Mouse (Mus musculus): ENCODE results near the gene Ccdc30.

Gene Ccdc30

GRCm38 (mm10) chr4:119415072-119415753, at the start of gene Ccdc30:
Gene Ccdc30 (minus strand): TSS chr4:119415521.
- peak; percentile 99 for DNase-seq

- DNase-seq, result no peak
These were observed 48.6 kb upstream of the Ccdc30 start for GRCm38 (mm10) chr4:119463756-119464419.

GRCm38 (mm10) chr4:119462858-119463755, 47.8 kb upstream of the Ccdc30 start:
- peak; percentile 97 for DNase-seq

GRCm38 (mm10) chr4:119462457-119462856, 47.1 kb upstream of the Ccdc30 start:
- no peak for DNase-seq

GRCm38 (mm10) chr4:119460728-119461141, 45.4 kb upstream of the Ccdc30 start:
- peak; percentile 97 for DNase-seq

- no peak for DNase-seq
These were observed 45.0 kb upstream of the Ccdc30 start for GRCm38 (mm10) chr4:119460296-119460695.

GRCm38 (mm10) chr4:119453533-119453932, 38.2 kb upstream of the Ccdc30 start:
- DNase-seq, result no peak

GRCm38 (mm10) chr4:119453128-119453527, 37.8 kb upstream of the Ccdc30 start:
- DNase-seq, result no peak

- peak; percentile 62 for DNase-seq
These were observed 35.1 kb upstream of the Ccdc30 start for GRCm38 (mm10) chr4:119450436-119450835.

- peak; percentile 80 for DNase-seq
These were observed 32.5 kb upstream of the Ccdc30 start for GRCm38 (mm10) chr4:119447786-119448185.

GRCm38 (mm10) chr4:119447261-119447660, 31.9 kb upstream of the Ccdc30 start:
- peak; percentile 40 for DNase-seq

GRCm38 (mm10) chr4:119442539-119442938, 27.2 kb upstream of the Ccdc30 start:
- DNase-seq, result no peak

- no peak for DNase-seq
These were observed 26.5 kb upstream of the Ccdc30 start for GRCm38 (mm10) chr4:119441836-119442235.

- peak; percentile 53 for DNase-seq
These were observed 22.6 kb upstream of the Ccdc30 start for GRCm38 (mm10) chr4:119437936-119438335.

GRCm38 (mm10) chr4:119430678-119431077, 15.4 kb upstream of the Ccdc30 start:
- peak; percentile 87 for DNase-seq

- DNase-seq, result no peak
These were observed 12.4 kb upstream of the Ccdc30 start for GRCm38 (mm10) chr4:119427680-119428079.

- DNase-seq, result no peak
These were observed 10.3 kb upstream of the Ccdc30 start for GRCm38 (mm10) chr4:119425601-119426000.

- DNase-seq, result no peak
These were observed 9.8 kb upstream of the Ccdc30 start for GRCm38 (mm10) chr4:119425077-119425476.

GRCm38 (mm10) chr4:119422294-119422964, 7.1 kb upstream of the Ccdc30 start, which contains the start of the genes Ppcs and Zmynd12:
Gene Ppcs (minus strand): TSS chr4:119422420.
Gene Zmynd12 (plus strand): TSS chr4:119422814.
- DNase-seq, result peak; percentile 99

GRCm38 (mm10) chr4:119421921-119422293, 6.6 kb upstream of the Ccdc30 start:
- DNase-seq, result no peak

- DNase-seq, result no peak
These were observed 5.9 kb upstream of the Ccdc30 start for GRCm38 (mm10) chr4:119421191-119421590.

- peak; percentile 25 for DNase-seq
These were observed 2.6 kb upstream of the Ccdc30 start for GRCm38 (mm10) chr4:119417894-119418293.

GRCm38 (mm10) chr4:119417270-119417669, 1.9 kb upstream of the Ccdc30 start:
- peak; percentile 71 for DNase-seq
